Mouse (Mus musculus) liver (tissue): Measurements from ENCODE around the gene Eva1b.
"Not testable (repeated sequence)": the region's sequence is repeated elsewhere in the genome, so short reads cannot be mapped to it uniquely, and the experiment has no call there.

Experiments used
- DNase-seq: peaks from one replicate; pipeline ENCODE4 v3.0.0-alpha.2; 2020; ENCODE audit warnings: mixed read lengths

Eva1b gene

GRCm38 (mm10) chr4:126157562-126157961 lies 10.0 kb downstream of the Eva1b start:
- no peak for DNase-seq

- no peak for DNase-seq
Measured at GRCm38 (mm10) chr4:126159455-126159854, 11.9 kb downstream of the Eva1b start.

- no peak for DNase-seq
Measured at GRCm38 (mm10) chr4:126160981-126161380, 13.4 kb downstream of the Eva1b start.

- no peak for DNase-seq
Measured at GRCm38 (mm10) chr4:126161456-126161855, 13.9 kb downstream of the Eva1b start.

- DNase-seq: no peak
Measured at GRCm38 (mm10) chr4:126161986-126162385, 14.4 kb downstream of the Eva1b start.

GRCm38 (mm10) chr4:126162544-126163066 lies 15.1 kb downstream of the Eva1b start:
- peak; percentile 85 for DNase-seq

GRCm38 (mm10) chr4:126163067-126163659 lies 15.6 kb downstream of the Eva1b start, which contains the start of gene Sh3d21:
Sh3d21 (minus strand) TSS chr4:126163491.
- peak; percentile 32 for DNase-seq

- DNase-seq: no peak
Measured at GRCm38 (mm10) chr4:126163685-126164084, 16.1 kb downstream of the Eva1b start.

GRCm38 (mm10) chr4:126165092-126165491 lies 17.5 kb downstream of the Eva1b start:
- not testable (repeated sequence) for DNase-seq

- no peak for DNase-seq
Measured at GRCm38 (mm10) chr4:126166084-126166483, 18.5 kb downstream of the Eva1b start.

- DNase-seq: no peak
Measured at GRCm38 (mm10) chr4:126168851-126169250, 21.3 kb downstream of the Eva1b start.

GRCm38 (mm10) chr4:126170737-126171136 lies 23.2 kb downstream of the Eva1b start:
- DNase-seq: not testable (repeated sequence)

GRCm38 (mm10) chr4:126173800-126174199 lies 26.3 kb downstream of the Eva1b start:
- DNase-seq: no peak

GRCm38 (mm10) chr4:126175980-126176379 lies 28.4 kb downstream of the Eva1b start:
- not testable (repeated sequence) for DNase-seq

GRCm38 (mm10) chr4:126181170-126181957 lies 33.8 kb downstream of the Eva1b start:
- DNase-seq: peak; percentile 31

GRCm38 (mm10) chr4:126183034-126183433 lies 35.5 kb downstream of the Eva1b start:
- DNase-seq: no peak

- DNase-seq: no peak
Measured at GRCm38 (mm10) chr4:126187096-126187495, 39.6 kb downstream of the Eva1b start.

GRCm38 (mm10) chr4:126190636-126191035 lies 43.1 kb downstream of the Eva1b start:
- no peak for DNase-seq

- DNase-seq: no peak
Measured at GRCm38 (mm10) chr4:126194216-126194615, 46.7 kb downstream of the Eva1b start.

- DNase-seq: no peak
Measured at GRCm38 (mm10) chr4:126194916-126195315, 47.4 kb downstream of the Eva1b start.

- no peak for DNase-seq
Measured at GRCm38 (mm10) chr4:126197485-126197884, 49.9 kb downstream of the Eva1b start.
